Comparison of ENCODE assay signal across 15 mouse cellular contexts in genomic region chr4:80944605-80945004, GRCm38 (mm10). TPM values are rescaled to one million over a fixed set of nuclear protein-coding genes. Genes with fewer than 3 reads are reported as not detected.
"Had no signal": no experiment of that assay in that cellular context is flagged by ENCODE, and none has a peak within 500 bp of the region (broad histone marks: within the 10 kb centered on the region; RNA-seq: fewer than 3 reads in every experiment).

No protein-coding gene starts in this region.

- ATAC-seq: midbrain, embryonic 16.5 days had no signal

- DNase-seq: lung, adult 18-20 months; lung, embryonic 14.5 days; lung, postnatal 10 days; lung, postnatal 4 days; midbrain, embryonic 14.5 days; retina, postnatal 1 day; right cerebral cortex, postnatal 25 days; right cerebral cortex, postnatal 4 days; spleen, adult 18-20 months; thymus, adult 2 months; thymus, postnatal 25 days; thymus, postnatal 4 days had no signal

RNA-seq across cellular contexts. Expression of gene Lurap1l, which starts 34.2 kb away (rescaled TPM):
- total RNA-seq: megakaryocyte, adult 5-6 weeks; megakaryocyte-erythroid progenitor cell, adult 5-6 weeks had no signal
